Mouse (Mus musculus): ENCODE data around the gene Tars2.

Tars2 gene

DNA sequence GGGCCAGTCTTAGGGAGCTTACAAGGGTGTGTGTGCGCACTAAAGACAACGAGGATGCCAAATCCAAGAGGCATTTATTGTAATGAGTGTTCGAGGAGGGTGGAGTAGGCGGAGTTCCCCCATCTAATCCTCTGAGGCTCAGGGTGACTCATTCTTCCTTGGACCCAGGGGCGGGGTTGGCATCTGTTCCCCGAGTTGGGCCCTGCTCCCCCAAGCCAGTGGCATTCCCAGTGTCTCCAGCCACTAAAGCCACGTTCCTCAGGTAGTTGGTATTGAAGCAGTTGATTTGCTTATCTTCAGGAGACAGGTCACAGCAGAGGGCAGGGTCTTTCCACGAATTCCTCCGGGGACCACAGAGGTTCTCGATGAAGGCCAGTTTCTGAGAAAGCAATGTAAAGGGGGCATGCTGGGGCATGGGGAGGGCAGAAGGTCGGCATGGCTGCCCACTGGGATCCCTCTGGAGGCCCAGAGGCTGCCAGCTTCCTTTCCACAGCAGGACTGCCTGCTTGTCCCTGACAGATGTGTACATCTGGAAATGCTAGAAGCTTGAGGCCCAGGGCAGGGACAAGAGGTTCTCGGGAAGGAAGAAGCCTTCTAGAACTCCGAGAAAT lies 25.8 kb downstream of the Tars2 start:
- peak; percentile 31 for DNase-seq (ENCODE audit: low read depth)

DNA sequence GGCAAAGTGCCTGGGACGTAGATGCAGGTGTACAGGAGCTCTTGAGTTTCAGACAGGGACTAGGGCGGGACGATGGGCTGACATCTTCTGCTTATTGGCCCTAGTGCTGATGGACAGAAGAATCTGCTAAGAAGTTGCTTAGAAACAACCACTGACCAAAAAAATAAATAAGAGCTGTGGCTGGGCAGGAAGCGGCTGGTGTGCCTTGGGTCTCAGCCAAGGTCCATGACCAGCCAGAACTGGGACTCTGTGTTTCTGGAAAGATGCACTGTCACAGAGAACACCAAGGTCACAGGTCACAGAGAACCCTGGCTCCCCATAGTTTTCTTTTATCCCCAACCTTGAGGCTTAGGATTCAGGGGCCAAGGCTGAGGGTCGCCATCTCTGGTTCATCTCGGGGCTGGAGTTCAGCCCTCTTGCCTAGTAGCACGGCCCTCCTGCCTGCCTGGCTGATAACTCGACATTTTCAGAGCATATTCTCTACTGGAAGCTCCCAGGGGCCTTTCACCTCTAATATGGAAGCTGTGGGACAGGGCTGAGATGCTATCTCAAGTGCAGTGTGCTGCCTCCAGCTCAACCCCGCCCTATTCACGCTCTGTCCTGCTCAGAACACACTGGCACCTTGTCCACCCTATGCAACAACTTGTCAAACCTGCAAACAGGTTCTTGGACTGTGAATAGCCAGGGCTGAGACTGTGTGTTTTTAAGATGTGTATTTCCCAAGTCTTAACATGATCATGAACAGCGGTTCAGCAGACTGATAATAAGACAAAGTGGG lies 27.1 kb downstream of the Tars2 start:
- DNase-seq (ENCODE audit: low read depth), result no peak

DNA sequence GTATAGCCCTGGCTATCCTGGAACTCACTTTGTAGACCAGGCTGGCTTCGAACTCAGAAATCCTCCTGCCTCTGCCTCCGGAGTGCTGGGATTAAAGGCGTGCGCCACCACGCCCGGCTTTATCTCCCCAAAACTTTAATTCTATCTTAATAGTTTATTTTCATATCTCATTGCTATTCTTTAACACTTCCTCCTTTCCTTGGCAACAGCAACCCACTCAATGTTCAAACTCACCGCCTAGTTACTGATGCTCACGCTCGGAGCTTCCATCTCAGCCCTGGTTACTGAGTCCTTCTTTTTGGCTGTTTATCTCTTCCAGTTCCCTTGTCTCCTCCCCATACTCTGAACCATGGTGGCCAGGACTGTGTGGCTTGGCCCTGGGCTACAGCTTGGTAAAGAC lies 27.7 kb downstream of the Tars2 start:
- DNase-seq (ENCODE audit: low read depth), result no peak

- no peak for DNase-seq (ENCODE audit: low read depth)
Measured at GRCm38 (mm10) chr3:95731802-95732201, 28.2 kb downstream of the Tars2 start.

DNA sequence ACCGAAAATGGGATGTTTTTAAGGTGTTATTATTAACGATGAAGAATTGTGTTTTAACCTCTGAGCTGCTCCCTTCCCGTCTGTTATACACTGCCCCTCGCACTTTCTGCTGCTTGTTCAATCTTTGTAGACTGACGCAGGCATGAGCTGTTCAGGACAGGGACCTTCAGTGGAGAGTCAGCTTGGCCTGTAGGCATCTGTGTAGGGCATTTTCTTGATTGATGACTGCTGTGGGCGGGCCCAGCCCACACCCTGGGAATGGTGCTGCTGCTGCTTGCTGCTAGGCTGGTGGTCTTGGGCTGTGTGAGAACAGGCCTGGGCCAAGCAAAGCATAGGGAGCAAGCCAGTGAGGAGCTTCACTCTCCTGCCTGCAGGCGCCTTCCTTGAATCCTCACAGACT lies 29.6 kb downstream of the Tars2 start:
- no peak for DNase-seq (ENCODE audit: low read depth)

GRCm38 (mm10) chr3:95728906-95729305 lies 31.1 kb downstream of the Tars2 start:
- DNase-seq (ENCODE audit: low read depth), result no peak

- DNase-seq (ENCODE audit: low read depth), result no peak
Measured at GRCm38 (mm10) chr3:95726696-95727358, 33.2 kb downstream of the Tars2 start.

DNA sequence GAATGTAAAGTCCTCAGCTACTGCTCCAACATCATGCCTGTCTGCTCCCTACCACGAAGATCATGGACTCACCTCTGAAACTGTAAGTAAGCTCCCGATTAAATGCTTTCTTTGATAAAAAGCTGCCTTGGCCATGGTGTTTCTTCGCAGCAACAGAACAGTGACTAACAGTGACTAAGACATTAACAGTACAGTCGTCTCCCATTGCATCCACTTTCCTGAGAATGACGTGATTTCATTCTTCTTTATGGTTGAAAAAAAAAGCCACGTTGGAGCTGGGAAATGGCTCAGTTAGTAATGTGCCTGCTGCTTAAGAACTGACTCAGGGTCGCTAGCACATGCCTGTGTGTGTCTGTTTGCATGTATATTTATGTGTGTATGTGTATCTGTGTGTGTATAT lies 34.1 kb downstream of the Tars2 start:
- DNase-seq (ENCODE audit: low read depth), result no peak

GRCm38 (mm10) chr3:95722386-95722785 lies 37.6 kb downstream of the Tars2 start:
- DNase-seq (ENCODE audit: low read depth), result no peak

DNA sequence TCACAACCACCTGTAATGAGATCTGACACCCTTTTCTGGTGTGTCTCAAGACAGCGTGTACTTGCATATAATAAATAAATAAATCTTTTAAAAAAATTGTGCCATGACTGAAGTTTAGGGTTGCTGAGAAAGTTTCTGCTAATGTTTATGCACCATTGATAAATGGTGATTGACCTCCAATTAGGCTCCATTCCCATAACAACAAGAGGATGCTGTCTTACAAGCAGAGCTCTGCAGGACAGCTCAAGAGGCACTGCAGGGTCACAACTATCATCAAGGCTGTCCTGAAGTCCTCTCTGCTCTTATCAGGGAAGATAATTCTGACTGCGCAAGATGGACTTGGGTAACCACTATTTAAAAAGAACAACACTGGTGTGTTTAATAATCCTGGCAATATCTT lies 41.9 kb downstream of the Tars2 start:
- DNase-seq (ENCODE audit: low read depth), result no peak

- no peak for DNase-seq (ENCODE audit: low read depth)
Measured at GRCm38 (mm10) chr3:95716075-95716474, 43.9 kb downstream of the Tars2 start.

- no peak for DNase-seq (ENCODE audit: low read depth)
Measured at GRCm38 (mm10) chr3:95709967-95710366, 50.0 kb downstream of the Tars2 start.

- DNase-seq (ENCODE audit: low read depth), result no peak
Measured at GRCm38 (mm10) chr3:95709044-95709443, 51.0 kb downstream of the Tars2 start.

- no peak for DNase-seq (ENCODE audit: low read depth)
Measured at GRCm38 (mm10) chr3:95707497-95707896, 52.5 kb downstream of the Tars2 start.

DNA sequence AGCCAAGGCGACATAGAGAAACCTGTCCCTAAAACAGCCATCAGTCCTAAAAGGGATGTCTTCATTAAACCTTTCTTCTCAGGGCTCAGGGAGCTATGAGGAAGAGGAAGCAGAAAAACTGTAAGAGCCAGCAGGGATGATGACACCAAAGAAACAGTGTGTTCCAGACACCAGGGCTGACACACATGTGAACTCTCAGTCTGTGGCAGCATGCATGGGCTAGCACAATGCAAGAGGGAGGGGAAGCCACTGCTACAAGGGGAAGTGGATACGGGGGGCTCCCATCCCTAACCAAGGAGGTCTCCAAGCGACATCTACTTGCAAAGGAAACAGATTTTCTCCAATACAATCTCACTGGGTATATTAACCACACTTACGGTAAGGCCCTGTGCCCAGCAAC lies 53.7 kb downstream of the Tars2 start:
- no peak for DNase-seq (ENCODE audit: low read depth)

GRCm38 (mm10) chr3:95704612-95705011 lies 55.4 kb downstream of the Tars2 start:
- DNase-seq (ENCODE audit: low read depth), result no peak

GRCm38 (mm10) chr3:95703276-95703675 lies 56.7 kb downstream of the Tars2 start:
- DNase-seq (ENCODE audit: low read depth), result no peak

DNA sequence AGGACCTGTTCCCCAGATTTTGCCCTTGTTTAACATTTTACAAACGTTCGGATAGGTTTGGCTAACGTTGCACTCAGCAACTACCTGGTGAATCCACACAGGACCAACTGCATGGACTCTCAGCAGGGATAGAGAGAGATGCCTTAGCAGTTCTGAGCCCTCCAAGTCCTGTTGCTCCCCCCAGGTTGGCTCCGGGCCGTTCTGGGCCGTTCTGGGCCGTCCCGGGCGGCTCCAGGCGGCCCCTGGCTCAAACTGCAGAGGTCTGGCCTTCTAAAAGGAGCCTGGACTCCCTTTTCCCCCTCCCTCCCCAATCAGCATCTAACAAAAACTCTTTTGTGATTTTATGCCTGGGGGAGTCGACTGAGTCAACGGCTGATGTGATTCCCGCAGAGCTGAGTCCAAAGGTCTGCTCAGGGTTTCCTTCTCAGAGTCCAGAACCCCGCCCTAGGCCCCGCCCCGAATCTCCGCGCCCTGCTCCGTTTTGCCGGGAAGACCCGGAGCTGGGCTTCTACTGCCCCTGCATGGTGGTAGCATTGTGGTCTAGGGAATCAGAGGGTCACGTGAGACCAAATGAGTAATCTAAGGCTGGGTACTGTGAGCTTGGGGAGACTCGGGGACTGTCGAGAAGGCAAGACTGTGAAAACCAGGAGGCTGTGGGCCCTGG lies 58.0 kb downstream of the Tars2 start:
- no peak for DNase-seq (ENCODE audit: low read depth)

DNA sequence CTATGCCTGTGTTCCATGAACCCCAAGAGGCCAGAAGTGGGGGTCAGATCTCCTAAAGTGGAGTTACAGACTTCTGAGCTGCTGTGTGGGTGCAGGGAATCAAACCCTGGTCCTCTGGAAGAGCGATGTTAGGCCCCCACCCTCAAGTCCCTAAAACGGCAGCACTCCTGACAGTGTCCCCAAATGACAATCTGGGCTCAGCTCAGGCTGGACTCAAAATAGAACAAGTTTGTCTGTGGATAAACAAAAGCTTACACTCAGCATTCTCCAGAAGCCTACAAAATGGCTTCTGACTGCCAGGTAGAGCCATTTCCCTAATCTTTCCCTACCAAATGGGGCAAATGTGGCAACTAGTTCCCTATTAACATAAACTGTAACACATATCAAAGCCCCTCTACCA lies 58.9 kb downstream of the Tars2 start:
- no peak for DNase-seq (ENCODE audit: low read depth)

GRCm38 (mm10) chr3:95700233-95700681 lies 59.7 kb downstream of the Tars2 start:
- DNase-seq (ENCODE audit: low read depth), result no peak

DNA sequence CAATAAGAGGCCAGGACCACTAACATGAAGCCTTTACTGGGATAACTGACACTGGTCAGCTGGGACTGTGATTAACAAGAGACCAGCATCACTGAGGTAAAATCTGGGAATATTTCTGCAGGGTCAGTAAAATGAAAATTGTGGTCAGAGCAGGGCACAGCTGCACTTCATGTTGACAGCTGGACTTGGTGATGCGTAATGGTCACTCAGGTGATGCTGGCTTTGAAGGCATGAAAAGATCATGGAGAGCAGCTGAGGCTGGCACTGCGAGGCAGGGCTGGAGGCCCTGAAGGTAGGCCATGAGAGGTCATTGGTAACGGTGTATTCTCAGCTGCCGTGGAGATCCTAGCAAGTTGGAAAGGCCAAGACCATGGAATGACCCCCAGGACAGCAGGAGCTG lies 61.7 kb downstream of the Tars2 start:
- no peak for DNase-seq (ENCODE audit: low read depth)

DNA sequence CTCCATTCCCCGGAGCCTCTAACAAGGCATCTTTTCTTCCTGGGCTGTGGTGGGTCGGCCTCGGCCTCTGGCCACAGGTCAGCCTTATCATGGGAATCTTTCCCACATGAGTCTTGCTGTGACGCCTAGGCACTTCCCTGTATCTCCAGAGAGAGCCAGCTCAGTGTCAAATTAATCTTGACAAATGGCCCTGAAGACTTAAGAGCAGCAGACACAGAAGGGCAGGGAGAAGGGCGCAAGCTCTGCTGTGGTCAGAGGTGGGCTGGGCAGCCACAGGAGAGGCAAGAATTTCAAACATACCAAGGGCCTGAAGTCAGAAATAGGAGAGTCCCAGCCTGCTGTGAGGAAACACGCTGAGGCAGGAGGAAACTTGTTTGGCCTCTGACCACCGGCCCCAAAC lies 63.6 kb downstream of the Tars2 start:
- no peak for DNase-seq (ENCODE audit: low read depth)

DNA sequence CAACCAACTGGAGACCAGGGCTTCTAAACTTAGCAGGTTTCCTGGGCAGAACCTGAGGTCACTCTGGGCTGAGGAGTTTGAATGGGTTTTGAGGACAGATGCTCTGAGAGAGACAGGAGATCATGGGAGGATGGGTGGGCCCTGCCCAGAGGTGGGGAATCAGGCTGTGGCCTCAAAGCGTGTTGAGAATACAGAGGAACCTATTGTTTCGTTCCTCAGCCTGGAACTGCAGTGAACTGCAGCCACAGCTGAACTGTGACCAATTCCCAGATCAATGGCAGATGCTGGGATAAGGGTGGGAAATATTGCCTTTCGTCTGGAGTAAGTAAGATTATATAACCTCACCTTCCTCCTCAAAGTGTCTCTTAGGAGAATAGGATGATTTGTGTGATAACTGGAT lies 64.2 kb downstream of the Tars2 start:
- no peak for DNase-seq (ENCODE audit: low read depth)
